21 mouse cellular contexts compared by ENCODE assay signal in genomic region chr4:131408644-131409043, GRCm38 (mm10).
"Had no signal": no experiment of that assay in that cellular context is flagged by ENCODE, and none has a peak within 500 bp of the region (broad histone marks: within the 10 kb centered on the region; RNA-seq: fewer than 3 reads in every experiment).

No protein-coding gene starts in this region.

- H3K9me3 ChIP-seq: limb, embryonic 12.5 days; limb, embryonic 15.5 days; neural tube, embryonic 12.5 days; neural tube, embryonic 15.5 days; stomach, embryonic 15.5 days had no signal

- H3K36me3 ChIP-seq: limb, embryonic 12.5 days; limb, embryonic 15.5 days; neural tube, embryonic 12.5 days; neural tube, embryonic 15.5 days; stomach, embryonic 15.5 days had no signal

- H3K27ac ChIP-seq: left cerebral cortex, adult 2 months; limb, embryonic 12.5 days; limb, embryonic 15.5 days; liver, embryonic 14.5 days; neural tube, embryonic 12.5 days; neural tube, embryonic 15.5 days; stomach, embryonic 15.5 days had no signal

- ATAC-seq: intestine, postnatal 0 days; liver, postnatal 0 days; lung, postnatal 0 days had no signal

- DNase-seq: layer of hippocampus, postnatal 36 days; liver, postnatal 0 days; lung, embryonic 14.5 days; midbrain, embryonic 14.5 days; right cerebral cortex, adult 18-20 months; right cerebral cortex, postnatal 14 days; right cerebral cortex, postnatal 4 days; thymus, adult 2 months; thymus, postnatal 14 days; thymus, postnatal 4 days had no signal

- H3K27me3 ChIP-seq: stomach, embryonic 15.5 days had no signal

- H3K4me3 ChIP-seq: left cerebral cortex, adult 2 months; limb, embryonic 12.5 days; limb, embryonic 15.5 days; neural tube, embryonic 12.5 days; neural tube, embryonic 15.5 days; stomach, embryonic 15.5 days had no signal

- H3K4me2 ChIP-seq: limb, embryonic 12.5 days; limb, embryonic 15.5 days; liver, embryonic 11.5 days; lung, embryonic 14.5 days; midbrain, embryonic 11.5 days; neural tube, embryonic 12.5 days; neural tube, embryonic 15.5 days; stomach, embryonic 15.5 days had no signal

- H3K9ac ChIP-seq: limb, embryonic 12.5 days; limb, embryonic 15.5 days; liver, embryonic 14.5 days; liver, postnatal 0 days; lung, embryonic 14.5 days; neural tube, embryonic 12.5 days; neural tube, embryonic 15.5 days; stomach, embryonic 15.5 days had no signal
